Mouse (Mus musculus) stomach, postnatal 0 days (tissue): ENCODE data around the gene Sort1.

ENCODE experiments used
- CTCF ChIP-seq: IDR thresholded peaks from 2 replicates; pipeline ENCODE4 v1.5.1; 2016; ENCODE audit warnings: antibody characterized with exemption, low read depth, mild to moderate bottlenecking, moderate library complexity
- EP300 ChIP-seq: optimal IDR thresholded peaks from 2 replicates; pipeline ENCODE3; 2016; ENCODE audit warnings: antibody characterized with exemption

- TF ChIP-seq CTCF (no peak), EP300 (no peak)
Observed at GRCm38 (mm10) chr3:108386186-108386585, 102.3 kb downstream of the Sort1 start.
